Mouse (Mus musculus) adrenal gland, adult (tissue): ENCODE data around the gene Stk38l.
"Not testable (repeated sequence)": the region's sequence is repeated elsewhere in the genome, so short reads cannot be mapped to it uniquely, and the experiment has no call there.

Experiments
- DNase-seq, 2 experiments: peaks; one replicate each; pipeline ENCODE4 v3.0.0; 2022 to 2023; ENCODE audit warnings: low spot score in 1 of 2; ENCODE audit not compliant: inconsistent age in 2 of 2

Stk38l gene

GRCm38 (mm10) chr6:146732676-146733075 is 7.9 kb downstream of the Stk38l start:
- DNase-seq: no peak

DNA sequence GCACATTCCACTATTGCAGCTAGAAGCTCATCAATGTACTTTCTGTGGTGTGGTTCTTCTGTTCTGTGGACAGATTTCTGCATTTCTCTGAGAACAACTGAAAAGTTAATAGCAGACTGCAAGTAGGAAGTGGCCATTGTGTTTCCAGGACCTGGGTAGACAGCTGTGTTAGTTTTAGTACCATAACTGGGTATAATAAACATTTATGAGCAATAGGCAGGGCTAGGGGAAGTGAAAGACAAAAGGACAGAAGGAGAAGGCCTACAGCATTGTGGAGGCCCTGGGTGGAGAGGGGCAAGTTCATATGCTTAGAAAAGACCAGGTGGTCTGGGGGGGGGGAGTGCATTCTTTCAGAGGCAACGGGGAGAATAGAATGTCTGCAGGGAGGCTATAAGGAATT is 8.8 kb downstream of the Stk38l start:
- no peak for DNase-seq

GRCm38 (mm10) chr6:146738889-146739288 is 14.1 kb downstream of the Stk38l start:
- peak in 1 of 2 experiments; percentile 60 for DNase-seq

DNA sequence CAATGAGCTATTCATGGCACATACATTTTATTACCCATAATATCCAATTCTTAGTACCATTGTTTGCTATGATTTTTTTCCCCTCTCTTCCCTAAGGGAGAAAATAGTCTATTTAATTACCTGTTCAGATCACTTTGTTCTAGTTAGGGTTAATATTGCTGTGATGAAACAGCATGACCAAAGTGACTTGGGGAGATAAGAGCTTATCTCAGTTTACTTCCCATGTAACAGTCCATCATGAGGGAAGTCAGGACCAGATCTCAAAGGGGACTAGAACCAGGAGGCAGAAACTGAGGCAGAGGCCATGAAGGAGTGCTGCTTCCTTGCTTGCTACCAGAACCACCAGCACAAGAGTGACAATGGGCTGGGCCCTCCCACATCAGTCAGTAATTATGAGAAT is 15.9 kb downstream of the Stk38l start:
- DNase-seq: no peak

GRCm38 (mm10) chr6:146741986-146742635 is 17.3 kb downstream of the Stk38l start:
- peak in 1 of 2 experiments; percentile 64 for DNase-seq

DNA sequence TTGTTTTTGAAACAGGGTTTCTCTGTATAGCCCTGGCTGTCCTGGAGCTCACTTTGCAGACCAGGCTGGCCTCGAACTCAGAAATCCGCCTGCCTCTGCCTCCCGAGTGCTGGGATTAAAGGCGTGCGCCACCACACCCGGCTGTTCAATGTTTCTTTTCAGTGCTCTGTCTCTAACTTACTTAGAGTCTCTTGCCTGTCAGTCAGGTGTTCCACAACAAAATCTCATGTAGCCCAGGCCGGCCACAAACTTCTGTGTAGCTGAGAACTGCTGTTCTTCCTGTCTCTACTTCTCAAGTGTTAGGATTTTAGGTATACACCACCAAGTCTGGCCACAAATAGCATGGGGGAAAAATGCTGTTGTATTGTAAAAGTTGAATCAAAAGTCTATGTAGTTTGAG is 19.5 kb downstream of the Stk38l start:
- not testable (repeated sequence) for DNase-seq

GRCm38 (mm10) chr6:146745180-146745579 is 20.4 kb downstream of the Stk38l start:
- DNase-seq: no peak

- no peak for DNase-seq
Observed at GRCm38 (mm10) chr6:146746577-146746976, 21.8 kb downstream of the Stk38l start.

DNA sequence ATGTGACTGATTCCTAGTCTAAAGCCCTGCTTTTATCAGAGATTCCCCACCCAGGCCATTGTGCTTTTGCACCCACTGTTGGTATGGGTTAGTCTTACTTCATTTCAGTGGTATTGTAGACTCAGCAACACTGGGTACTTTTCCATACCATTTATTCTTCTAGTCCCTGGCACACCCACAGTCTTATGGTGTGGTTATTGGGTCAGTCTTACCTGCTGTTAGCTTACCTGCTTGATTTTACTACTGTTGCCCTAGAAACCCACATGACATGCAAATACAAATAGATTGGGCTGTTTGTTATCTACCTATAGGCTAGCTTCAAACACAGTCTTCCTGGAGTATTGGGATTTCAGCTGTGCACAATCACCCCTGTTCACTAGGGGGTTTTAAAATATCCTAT is 22.3 kb downstream of the Stk38l start:
- no peak for DNase-seq

DNA sequence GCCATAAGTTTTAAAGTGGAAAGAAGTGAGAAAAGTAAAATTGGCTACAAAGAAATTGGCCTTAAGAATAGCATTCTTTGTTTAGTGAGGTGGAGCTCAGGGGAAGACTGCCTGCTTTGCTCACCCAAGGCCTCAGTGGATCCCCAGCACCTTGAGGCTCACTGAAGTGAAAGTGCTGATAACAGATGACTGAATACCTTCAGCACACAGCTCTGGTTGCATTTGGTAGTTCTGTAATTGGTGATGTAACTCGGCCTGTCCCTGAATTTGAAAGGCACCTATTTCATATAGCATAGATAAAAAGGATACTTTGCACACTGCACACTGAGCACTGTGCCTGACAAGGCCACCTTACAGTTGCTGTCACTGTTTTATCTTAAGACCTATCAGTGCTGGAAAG is 23.5 kb downstream of the Stk38l start:
- peak in 1 of 2 experiments; percentile 56 for DNase-seq

- DNase-seq: peak in 1 of 2 experiments; percentile 47
Observed at GRCm38 (mm10) chr6:146751671-146752070, 26.9 kb downstream of the Stk38l start.

- no peak for DNase-seq
Observed at GRCm38 (mm10) chr6:146752178-146752577, 27.4 kb downstream of the Stk38l start.

DNA sequence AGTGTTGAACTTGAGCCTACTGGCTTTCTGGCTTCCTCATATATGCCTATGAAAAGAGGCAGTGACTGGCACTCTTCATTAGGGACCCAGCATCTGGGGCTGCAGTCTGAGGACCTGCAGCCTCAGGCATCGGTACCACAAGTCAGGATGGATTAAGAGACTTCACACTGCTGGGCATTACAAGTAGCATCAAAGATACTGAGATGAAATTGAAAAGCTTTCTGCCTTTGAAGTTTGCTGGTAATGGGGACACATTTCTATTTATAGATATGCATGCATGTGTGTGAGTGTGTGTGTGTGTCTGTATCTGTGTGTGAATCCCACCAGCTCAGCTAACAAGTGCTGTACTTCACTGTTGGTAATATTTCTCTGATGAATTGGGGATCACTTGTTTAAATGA is 27.8 kb downstream of the Stk38l start:
- DNase-seq: no peak

DNA sequence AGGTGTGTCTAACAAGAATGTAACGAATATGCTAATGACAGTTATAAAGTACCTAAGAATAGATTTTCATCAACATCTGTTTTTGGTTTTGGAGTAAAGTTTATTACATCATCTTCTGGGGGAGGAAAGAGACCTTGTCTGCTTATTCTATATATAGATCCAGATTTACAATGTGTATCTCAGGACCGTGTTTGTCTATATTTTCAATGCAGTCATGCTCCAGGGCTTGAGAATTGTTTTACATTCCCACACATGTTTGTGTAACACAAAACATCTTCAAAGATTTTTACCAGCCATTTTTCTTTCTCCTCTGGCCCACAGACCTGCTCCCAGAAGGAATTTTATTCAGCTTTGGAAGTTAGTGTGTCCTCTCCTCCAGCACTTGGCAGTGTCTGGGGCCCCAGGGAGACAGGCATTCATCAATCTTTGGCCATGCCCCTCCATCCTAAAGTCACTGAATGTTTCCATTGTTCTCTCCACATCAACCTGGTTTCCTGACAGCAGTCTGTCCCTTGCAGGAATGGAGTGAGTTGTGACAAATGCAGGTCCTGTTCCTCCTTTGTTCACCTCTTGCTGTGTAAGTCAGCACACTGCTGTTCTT is 28.9 kb downstream of the Stk38l start:
- no peak for DNase-seq

- DNase-seq: no peak
Observed at GRCm38 (mm10) chr6:146755136-146755535, 30.3 kb downstream of the Stk38l start.

DNA sequence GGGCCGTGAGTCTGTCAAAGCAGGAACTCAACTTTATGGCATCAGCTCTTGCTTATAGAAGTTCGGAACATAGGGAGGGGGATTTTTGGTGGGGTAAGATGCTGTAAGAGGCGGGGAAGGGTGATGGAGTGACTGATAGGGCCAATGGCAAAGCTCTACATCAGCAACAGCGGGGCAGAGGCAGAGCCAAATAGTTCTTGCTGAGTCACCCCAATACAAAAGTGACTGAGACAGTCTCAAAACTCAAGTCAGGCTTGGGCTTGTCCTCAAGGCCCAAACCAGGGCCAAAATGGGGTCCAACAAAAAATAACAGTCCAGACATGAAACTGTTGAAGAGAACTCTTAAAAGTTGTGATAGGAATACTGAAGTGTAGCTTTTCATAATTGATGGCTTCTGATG is 30.9 kb downstream of the Stk38l start:
- DNase-seq: no peak

GRCm38 (mm10) chr6:146759027-146759426 is 34.2 kb downstream of the Stk38l start:
- no peak for DNase-seq

- DNase-seq: no peak
Observed at GRCm38 (mm10) chr6:146760022-146760421, 35.2 kb downstream of the Stk38l start.

DNA sequence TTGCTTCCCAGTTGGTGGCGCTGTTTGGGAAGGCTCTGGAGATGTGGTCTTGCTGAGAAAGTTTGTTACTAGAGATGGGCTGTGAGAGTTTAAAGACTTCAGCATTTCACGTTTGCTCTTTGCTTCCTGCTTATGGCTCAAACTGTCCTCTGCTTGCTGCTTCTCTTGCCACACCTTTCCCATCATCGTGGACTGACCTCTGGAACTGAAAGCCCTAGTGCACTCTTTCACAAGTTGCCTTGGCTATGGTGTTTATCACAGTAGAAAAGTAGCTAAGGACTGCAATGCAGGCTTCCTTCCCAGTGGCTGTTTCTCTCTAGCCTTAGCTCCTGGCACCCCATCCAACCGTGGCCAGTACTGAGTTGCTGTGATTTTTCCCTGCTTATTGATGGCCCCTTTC is 35.9 kb downstream of the Stk38l start:
- no peak for DNase-seq

DNA sequence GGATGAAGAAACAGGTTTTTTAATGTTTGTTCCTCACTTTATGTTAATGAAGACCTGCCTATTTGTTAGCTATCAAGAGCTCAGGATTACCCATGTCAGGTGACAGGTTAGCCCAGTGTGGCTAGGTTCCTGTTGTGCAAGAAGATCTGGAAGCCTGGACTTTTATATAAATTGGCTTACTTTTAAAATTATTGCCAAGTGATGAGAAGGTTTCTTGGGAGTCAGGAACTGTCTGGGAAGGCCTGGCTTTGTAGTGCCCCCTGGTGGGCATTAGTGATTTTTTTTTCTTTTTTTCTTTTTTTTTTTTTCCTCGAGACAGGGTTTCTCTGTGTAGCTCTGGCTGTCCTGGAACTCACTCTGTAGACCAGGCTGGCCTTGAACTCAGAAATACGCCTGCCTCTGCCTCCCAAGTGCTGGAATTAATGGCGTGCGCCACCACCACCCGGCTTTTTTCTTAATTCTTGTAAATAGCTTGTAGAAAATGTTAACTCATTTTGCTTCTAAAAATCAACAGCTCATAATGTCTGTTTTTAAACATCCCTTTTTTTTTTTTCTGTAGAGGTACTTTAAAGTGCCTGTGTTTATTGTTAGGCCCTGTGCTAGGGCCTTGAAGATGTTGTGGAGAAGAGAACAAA is 37.6 kb downstream of the Stk38l start:
- peak in 1 of 2 experiments; percentile 75 for DNase-seq

- DNase-seq: no peak
Observed at GRCm38 (mm10) chr6:146764593-146764992, 39.8 kb downstream of the Stk38l start.

DNA sequence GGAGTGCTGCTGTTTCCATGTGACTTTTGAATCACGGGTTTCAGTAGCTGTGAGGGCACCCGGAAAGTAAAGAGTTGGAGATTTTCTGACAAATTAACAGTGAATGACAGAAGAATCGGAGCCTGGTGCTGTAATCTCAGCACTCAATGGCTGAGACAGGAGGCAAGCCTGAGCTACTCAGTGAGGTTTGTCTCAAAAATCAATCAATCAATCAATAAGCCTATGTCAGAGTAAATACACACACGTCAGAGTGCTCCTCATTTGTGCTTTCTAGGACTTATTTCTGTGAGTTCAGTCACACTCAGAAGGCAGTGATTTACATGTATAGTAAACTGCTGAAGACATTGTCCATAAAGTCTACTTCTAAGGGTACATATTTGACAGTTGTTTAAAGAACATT is 40.5 kb downstream of the Stk38l start:
- no peak for DNase-seq
